Mouse (Mus musculus): ENCODE data around the gene Hba-a1. TPM values are rescaled to one million over a fixed set of nuclear protein-coding genes. Genes with fewer than 3 reads are reported as not detected.
"Not testable (repeated sequence)": the region's sequence is repeated elsewhere in the genome, so short reads cannot be mapped to it uniquely, and the experiment has no call there.

Gene Hba-a1
- total RNA-seq, 4 experiments from 2014 or later, result 209 to 396 (median 272) TPM

- not testable (repeated sequence) for DNase-seq (ENCODE audit: low spot score in 2 of 2)
Measured at GRCm38 (mm10) chr11:32293479-32293878, 10.2 kb downstream of the Hba-a1 start.

GRCm38 (mm10) chr11:32296203-32296602 is 12.9 kb downstream of the Hba-a1 start, which contains the start of gene Hba-a2:
TSS of gene Hba-a2 (plus strand) at chr11:32296489.
- DNase-seq (ENCODE audit: low spot score in 2 of 2), result not testable (repeated sequence)

DNA sequence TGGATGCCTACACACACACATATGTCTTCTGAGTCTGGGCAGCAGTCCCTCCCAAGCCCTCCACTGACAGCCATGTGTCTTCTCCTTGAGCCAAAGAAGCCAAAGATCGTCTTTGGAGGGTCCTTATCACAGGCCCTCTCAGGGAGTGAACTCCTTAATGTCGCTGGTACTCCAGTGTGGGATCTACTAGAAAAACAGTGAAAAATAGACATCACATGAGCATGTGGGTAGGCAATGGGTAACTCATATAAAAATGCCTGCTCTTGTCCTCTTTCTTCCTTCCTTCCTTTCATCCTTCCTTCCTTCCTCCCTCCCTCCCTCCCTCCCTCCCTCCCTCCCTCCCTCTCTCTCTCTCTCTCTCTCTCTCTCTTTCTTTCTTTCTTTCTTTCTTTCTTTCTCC is 14.1 kb downstream of the Hba-a1 start:
- not testable (repeated sequence) for DNase-seq (ENCODE audit: low spot score in 2 of 2)

DNA sequence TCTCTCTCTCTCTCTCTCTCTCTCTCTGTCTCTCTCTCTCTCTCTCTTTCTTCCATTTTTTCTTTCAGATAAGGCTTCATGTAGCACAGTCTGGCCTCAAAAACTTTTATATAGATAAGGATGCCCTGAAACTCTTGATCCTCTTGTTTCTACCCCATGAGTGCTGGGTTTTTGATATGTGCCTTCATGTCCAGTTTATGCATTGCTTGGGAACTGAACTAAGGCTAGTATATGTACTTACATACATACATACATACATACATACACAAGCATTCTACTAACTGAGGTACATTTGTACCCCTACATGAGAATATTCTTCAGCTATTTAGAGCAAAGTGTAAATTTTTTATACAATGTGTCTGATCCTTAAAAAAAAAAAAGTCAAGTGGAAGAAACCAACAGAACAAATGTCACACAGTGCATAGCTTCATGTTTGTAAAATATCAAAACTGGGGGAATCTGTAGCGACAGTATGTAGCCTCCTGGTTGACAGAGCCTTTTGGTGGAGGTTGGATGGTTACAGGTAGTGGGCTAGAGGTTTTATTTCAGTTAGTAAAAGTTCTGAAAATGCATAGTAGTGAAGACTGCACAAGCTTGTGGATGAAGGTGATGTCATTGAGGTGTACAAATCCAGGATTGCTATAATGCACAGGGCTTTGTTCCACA is 14.7 kb downstream of the Hba-a1 start:
- no peak for DNase-seq (ENCODE audit: low spot score in 2 of 2)

- DNase-seq (ENCODE audit: low spot score in 2 of 2), result no peak
Measured at GRCm38 (mm10) chr11:32298532-32298918, 15.2 kb downstream of the Hba-a1 start.

GRCm38 (mm10) chr11:32299865-32300264 is 16.6 kb downstream of the Hba-a1 start, which contains the start of gene Hbq1a:
TSS of gene Hbq1a (plus strand) at chr11:32300069.
- peak; percentile 29 to 60 for DNase-seq (ENCODE audit: low spot score in 2 of 2)

DNA sequence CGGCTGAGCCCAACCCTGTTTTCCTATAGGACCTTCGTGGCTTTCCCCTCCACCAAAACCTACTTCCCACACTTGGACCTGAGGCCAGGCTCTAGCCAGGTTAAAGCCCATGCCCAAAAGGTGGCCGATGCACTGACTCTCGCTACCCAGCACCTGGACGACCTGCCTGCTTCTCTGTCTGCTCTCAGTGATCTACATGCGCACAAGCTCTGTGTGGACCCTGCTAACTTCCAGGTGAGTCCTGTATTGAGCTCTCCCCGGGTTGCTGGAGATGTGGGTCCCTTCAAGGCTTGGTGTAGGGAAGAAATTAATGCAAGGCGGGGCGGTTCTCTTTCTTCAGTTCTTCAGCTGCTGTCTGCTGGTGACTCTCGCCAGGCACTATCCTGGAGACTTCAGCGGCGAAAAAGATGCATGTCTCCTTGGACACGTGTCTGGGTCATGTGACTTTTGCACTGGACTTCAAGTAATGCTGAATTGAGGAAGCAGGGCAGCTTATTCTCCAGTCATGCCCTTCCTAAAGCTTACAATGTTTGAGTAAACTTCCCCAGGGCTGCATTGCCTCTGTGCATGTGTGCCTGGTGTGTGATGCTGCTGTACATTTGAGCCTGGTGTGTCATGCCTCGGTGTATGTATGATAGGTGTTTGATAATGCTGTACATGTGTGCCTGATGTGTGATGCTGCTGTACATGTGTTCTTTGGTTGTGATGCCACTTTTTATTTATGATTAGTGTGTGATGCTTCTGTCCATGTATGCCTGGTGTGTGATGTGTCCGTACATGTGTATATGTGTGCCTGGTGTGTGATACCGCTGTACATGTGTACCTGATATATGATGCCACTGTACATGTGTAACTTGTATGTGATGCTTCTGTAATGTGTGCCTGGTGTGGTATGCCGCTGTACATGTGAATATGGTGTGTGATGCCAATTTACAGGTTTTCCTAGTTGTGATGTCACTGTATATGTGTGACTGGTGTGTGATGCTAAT is 17.3 kb downstream of the Hba-a1 start:
- DNase-seq (ENCODE audit: low spot score in 2 of 2), result no peak

GRCm38 (mm10) chr11:32301506-32301905 is 18.2 kb downstream of the Hba-a1 start:
- DNase-seq (ENCODE audit: low spot score in 2 of 2), result no peak

GRCm38 (mm10) chr11:32302824-32303419 is 19.6 kb downstream of the Hba-a1 start:
- DNase-seq (ENCODE audit: low spot score in 2 of 2), result peak in 1 of 2 experiments; percentile 71

- no peak for DNase-seq (ENCODE audit: low spot score in 2 of 2)
Measured at GRCm38 (mm10) chr11:32303455-32303854, 20.1 kb downstream of the Hba-a1 start.

DNA sequence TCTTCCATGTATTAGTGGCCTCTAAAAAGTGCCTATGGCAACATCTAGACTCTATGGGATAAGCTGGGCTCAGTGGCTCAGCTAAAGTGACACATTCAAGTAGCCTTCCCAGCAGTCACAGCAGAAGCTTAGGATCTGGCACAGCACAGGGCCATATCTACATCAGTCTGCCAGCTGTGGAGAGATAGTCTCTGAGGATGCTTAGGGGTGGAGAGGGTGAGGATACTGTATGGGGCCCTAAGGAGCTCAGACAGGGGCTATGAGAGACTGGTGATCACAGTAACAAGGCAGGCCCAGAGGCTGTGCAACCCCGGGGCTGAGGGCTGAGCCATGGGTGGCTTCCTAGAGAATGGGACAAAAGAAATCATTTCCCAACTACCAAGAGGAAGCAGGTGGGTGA is 23.7 kb downstream of the Hba-a1 start:
- no peak for DNase-seq (ENCODE audit: low spot score in 2 of 2)

DNA sequence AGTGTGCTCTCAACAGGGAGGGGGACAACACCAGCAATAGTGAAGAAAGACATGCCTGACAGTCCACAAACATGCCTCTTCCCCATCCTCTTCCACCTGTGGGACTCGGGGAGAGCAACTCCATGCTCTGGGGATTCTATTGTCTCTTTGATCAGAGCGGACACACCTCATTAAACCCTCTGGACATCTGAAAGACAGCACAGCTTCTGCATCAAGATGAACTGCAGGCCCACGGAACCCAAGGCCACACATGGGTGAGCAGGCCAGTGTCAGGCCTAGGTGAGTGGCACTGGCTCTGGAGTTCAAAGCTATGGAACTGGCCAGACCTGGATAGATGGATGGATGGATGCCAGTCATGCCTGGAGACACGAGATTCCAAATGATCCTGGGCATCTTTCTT is 26.1 kb downstream of the Hba-a1 start:
- no peak for DNase-seq (ENCODE audit: low spot score in 2 of 2)

DNA sequence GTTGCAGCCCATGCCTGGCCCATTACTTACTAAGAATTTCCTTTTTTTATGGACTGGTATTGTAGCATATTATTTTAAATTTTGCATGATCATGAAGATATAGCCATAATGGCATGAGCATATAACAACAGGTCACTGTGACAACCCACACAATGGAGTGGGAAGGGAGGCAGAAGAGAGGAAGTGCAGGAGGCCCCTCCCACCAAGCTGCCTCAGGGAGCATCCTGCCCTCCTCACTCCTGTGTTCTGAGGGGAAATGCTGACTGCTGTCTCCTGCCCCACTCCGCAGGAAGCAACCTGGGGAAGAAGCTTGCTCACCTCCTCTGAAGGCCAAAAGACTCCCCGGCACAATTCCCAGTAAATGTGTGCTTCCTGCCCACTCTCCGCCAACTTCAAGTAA is 26.6 kb downstream of the Hba-a1 start:
- DNase-seq (ENCODE audit: low spot score in 2 of 2), result no peak

- DNase-seq (ENCODE audit: low spot score in 2 of 2), result no peak
Measured at GRCm38 (mm10) chr11:32316009-32316408, 32.7 kb downstream of the Hba-a1 start.

GRCm38 (mm10) chr11:32320507-32321195 is 37.3 kb downstream of the Hba-a1 start:
- DNase-seq (ENCODE audit: low spot score in 2 of 2), result no peak

GRCm38 (mm10) chr11:32321196-32321565 is 37.9 kb downstream of the Hba-a1 start:
- peak in 1 of 2 experiments; percentile 53 for DNase-seq (ENCODE audit: low spot score in 2 of 2)

DNA sequence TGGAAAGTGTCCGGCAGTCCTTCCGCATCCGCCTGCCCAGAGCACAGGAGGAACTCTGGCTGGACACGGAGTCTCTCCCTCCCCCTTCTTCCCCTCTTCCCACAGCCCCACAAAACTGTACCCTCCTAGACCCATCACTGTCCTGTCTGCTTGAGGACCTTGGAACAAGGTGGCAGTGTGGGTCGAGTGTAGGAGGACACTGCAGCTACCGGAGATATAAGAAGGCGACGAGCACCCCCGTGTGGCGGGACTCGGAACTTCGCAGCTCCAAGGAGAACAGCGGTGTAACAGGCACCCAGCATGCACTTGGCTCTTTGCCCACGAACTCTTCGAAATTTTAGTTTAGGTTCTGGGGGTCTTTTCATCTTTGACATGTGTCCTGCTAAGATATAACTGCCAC is 41.3 kb downstream of the Hba-a1 start:
- peak; percentile 64 to 90 for DNase-seq (ENCODE audit: low spot score in 2 of 2)

GRCm38 (mm10) chr11:32331075-32331474 is 47.8 kb downstream of the Hba-a1 start:
- no peak for DNase-seq (ENCODE audit: low spot score in 2 of 2)

DNA sequence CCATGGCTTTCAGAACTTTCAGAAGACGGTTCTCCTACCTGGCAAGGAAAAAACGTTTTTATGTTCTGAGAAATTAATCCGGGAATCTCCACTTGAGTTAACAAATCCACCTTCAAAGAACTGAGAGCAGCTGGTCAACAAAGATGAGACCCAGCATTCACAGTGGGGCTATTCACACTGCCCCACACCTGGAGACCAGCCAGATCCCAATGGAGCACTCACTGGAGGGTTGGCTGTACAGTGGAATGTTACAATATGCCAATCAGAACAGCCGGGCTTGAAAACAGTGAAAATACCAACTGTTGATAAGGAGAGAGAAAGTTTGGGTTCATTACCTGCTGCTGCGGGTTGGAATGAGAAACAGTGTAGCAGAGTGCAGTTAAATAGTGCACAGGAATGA is 48.5 kb downstream of the Hba-a1 start:
- DNase-seq (ENCODE audit: low spot score in 2 of 2), result no peak

DNA sequence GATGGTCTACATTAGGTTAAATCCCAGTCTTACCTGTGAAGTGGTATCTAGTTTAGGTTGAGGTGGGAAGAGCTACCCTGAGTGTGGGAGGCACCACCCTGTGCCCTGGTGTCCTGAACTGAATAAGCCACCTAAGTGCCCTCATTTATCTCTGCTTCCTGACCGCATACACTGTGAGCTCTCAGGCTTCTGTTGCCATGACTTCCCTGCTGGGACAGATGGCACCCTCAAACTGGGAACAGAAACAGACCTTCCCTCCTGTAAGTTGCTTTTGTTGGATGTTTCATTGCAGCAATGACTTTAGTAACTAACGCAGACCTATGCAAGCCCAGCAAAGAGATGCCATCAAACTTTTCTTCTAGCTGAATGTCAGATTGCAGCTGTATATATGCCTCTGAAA is 49.9 kb downstream of the Hba-a1 start:
- no peak for DNase-seq (ENCODE audit: low spot score in 2 of 2)

Measured in left cerebral cortex, adult 8-10 months (tissue).